Mouse (Mus musculus) bone marrow, adult 2 months (tissue): ENCODE measurements around the gene Stk39.

Experiments used
- CTCF ChIP-seq: fragments of 200-500 bp; IDR thresholded peaks from 2 replicates; pipeline ENCODE4 v1.5.1; 2011; ENCODE audit warnings: low read length, control low read depth; ENCODE audit not compliant: control insufficient read depth, insufficient read depth
- POLR2A ChIP-seq: fragments of 200-500 bp; IDR thresholded peaks from 2 replicates; pipeline ENCODE4 v1.6.1; 2011; ENCODE audit warnings: low read depth, mild to moderate bottlenecking, control low read depth, low read length, borderline replicate concordance; ENCODE audit not compliant: control insufficient read depth

DNA sequence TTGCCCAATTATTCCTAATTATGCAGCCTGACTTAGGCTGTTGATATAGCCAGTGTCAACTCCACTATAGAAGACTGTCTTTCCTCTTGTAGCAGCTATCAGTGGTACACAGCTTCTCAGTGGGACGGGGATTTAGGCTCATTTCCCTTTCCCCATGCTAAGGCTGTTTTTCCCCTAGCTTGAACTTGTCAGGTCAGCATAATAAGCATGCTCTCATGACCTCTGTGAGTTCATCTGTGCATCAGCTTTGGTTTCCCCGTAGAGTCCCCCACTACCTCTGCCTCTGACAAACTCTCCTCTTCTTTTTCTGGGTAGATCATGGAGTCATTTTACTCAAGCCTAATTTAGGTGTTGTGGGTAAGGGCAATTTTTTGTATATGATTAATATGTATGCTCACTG lies 30.2 kb upstream of the Stk39 start:
- TF ChIP-seq CTCF (no peak), POLR2A (no peak)
